Mouse (Mus musculus): ENCODE measurements around the gene Srd5a1. TPM values are rescaled to one million over a fixed set of nuclear protein-coding genes. Genes with fewer than 3 reads are reported as not detected.

The Srd5a1 gene
- polyA plus RNA-seq (2015; fragmentation: Nextera tagmentation; extraction: Ambion mirVana), result 25.6 and 27.5 TPM in 2 replicates

DNA sequence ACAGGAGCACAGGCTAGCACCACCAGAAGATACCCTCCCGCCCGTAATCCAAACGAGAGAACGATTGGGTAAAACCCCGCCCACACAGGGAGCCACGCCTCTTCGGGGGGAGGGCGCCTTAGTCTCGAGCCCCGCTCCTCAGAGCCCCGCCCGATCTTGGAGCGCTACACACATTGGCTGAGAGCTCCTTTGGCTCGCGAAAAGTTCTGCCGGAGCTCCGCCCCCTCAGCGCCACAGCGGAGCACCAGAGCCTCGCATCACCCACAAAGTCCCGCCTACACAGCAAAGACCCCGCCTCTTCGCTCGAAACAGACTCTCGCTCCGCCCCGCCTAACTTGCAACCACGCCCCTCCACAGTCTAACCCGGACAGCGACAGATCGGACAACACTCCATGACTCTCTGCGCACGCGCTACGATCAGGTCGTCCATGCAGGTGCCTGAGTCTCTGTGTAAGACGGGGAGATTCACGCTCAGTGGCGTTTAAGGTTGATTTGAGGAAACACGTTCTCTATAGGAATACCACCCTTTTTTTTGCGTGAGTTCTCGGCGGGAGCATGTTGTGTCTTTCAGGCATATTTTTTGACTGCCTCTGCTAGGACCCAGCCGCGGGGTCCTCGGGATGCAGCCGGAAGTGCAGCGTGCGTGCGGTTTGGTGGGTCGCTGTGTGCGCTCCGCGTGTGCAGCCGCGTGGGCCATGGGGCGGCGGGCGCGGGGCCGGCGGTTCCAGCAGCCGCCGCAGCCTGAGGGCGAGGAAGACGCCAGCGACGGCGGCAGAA is at the start of gene Srd5a1:
Gene Srd5a1 (minus strand): TSS at position 45 of the 777 bp plus-strand sequence.
- Histone ChIP-seq H3K9me3 (ENCODE audit: control insufficient read depth, low read length) (no peaks in the 10 kb centered on the region), H3K4me3 (replicated peaks; ENCODE audit: low read length) (peak within 1 kb of the TSS; percentile 91), H3K9ac (replicated peaks; ENCODE audit: low read depth, low read length) (peak within 1 kb of the TSS; percentile 79), H3K4me2 (ENCODE audit: low read length) (peak within 1 kb of the TSS; percentile 100), H3K36me3 (ENCODE audit: control insufficient read depth, insufficient read depth) (peaks cover 21% of the 10 kb centered on the region), H3K27me3 (replicated peaks; ENCODE audit: control insufficient read depth, insufficient read depth, low read length) (no peaks in the 10 kb centered on the region), H3K4me1 (replicated peaks; ENCODE audit: control insufficient read depth, insufficient read depth, low read length) (peaks cover 17% of the 10 kb centered on the region), H3K27ac (ENCODE audit: low read length) (peak within 1 kb of the TSS; percentile 77)
- peak; percentile 98 for ATAC-seq
- under 1% methylated on average over 69 of the region's 69 CpGs for WGBS

DNA sequence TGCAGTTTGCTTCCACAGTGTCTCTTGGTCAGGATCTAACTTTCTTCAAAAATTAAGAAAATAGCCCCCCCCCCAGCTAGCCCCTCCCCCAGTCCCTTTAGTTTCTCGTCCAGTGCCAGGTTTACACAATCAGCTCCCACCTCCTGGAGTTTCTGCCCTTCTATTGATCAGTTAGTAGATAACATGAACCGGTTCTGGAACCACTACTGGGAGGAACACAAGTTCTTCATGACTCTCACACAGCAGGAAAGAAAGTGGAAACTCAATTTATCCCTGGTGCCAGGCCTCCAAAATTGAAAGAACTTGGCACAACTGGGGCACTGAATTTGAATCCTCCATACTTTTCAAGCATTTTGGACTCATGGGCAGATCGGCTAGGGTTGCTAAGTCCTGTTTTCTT is 43.3 kb upstream of the Srd5a1 start:
- Histone ChIP-seq H3K27ac (ENCODE audit: low read length) (no peak overlapping the region), H3K9ac (replicated peaks; ENCODE audit: low read depth, low read length) (no peak overlapping the region), H3K4me3 (replicated peaks; ENCODE audit: low read length) (no peak overlapping the region), H3K4me1 (replicated peaks; ENCODE audit: control insufficient read depth, insufficient read depth, low read length) (no peaks in the 10 kb centered on the region), H3K4me2 (ENCODE audit: low read length) (no peak overlapping the region), H3K9me3 (ENCODE audit: control insufficient read depth, low read length) (no peaks in the 10 kb centered on the region), H3K36me3 (ENCODE audit: control insufficient read depth, insufficient read depth) (no peaks in the 10 kb centered on the region), H3K27me3 (replicated peaks; ENCODE audit: control insufficient read depth, insufficient read depth, low read length) (no peaks in the 10 kb centered on the region)
- no peak for ATAC-seq
- 76% methylated on average over 3 of the region's 3 CpGs for WGBS

GRCm38 (mm10) chr13:69646481-69646880 is 35.2 kb upstream of the Srd5a1 start:
- H3K4me2 ChIP-seq (ENCODE audit: low read length), result no peak overlapping the region
- H3K4me3 ChIP-seq (replicated peaks; ENCODE audit: low read length), result no peak overlapping the region
- H3K36me3 ChIP-seq (ENCODE audit: control insufficient read depth, insufficient read depth), result no peaks in the 10 kb centered on the region
- no peak for ATAC-seq
- H3K27me3 ChIP-seq (replicated peaks; ENCODE audit: control insufficient read depth, insufficient read depth, low read length), result no peaks in the 10 kb centered on the region
- 82% methylated on average over 9 of the region's 9 CpGs for WGBS
- no peaks in the 10 kb centered on the region for H3K4me1 ChIP-seq (replicated peaks; ENCODE audit: control insufficient read depth, insufficient read depth, low read length)
- H3K9me3 ChIP-seq (ENCODE audit: control insufficient read depth, low read length), result no peaks in the 10 kb centered on the region
- no peak overlapping the region for H3K27ac ChIP-seq (ENCODE audit: low read length)
- no peak overlapping the region for H3K9ac ChIP-seq (replicated peaks; ENCODE audit: low read depth, low read length)

- H3K4me1 ChIP-seq (replicated peaks; ENCODE audit: control insufficient read depth, insufficient read depth, low read length), result no peaks in the 10 kb centered on the region
- H3K36me3 ChIP-seq (ENCODE audit: control insufficient read depth, insufficient read depth), result no peaks in the 10 kb centered on the region
- no peak overlapping the region for H3K27ac ChIP-seq (ENCODE audit: low read length)
- no peak overlapping the region for H3K4me3 ChIP-seq (replicated peaks; ENCODE audit: low read length)
- no peaks in the 10 kb centered on the region for H3K9me3 ChIP-seq (ENCODE audit: control insufficient read depth, low read length)
- no peaks in the 10 kb centered on the region for H3K27me3 ChIP-seq (replicated peaks; ENCODE audit: control insufficient read depth, insufficient read depth, low read length)
- no peak overlapping the region for H3K9ac ChIP-seq (replicated peaks; ENCODE audit: low read depth, low read length)
- 73% methylated on average over 13 of the region's 13 CpGs for WGBS
- ATAC-seq, result no peak
- H3K4me2 ChIP-seq (ENCODE audit: low read length), result no peak overlapping the region
Observed at GRCm38 (mm10) chr13:69645694-69646423, 34.6 kb upstream of the Srd5a1 start.

- no peak overlapping the region for H3K9ac ChIP-seq (replicated peaks; ENCODE audit: low read depth, low read length)
- no peak for ATAC-seq
- no peak overlapping the region for H3K4me2 ChIP-seq (ENCODE audit: low read length)
- H3K27ac ChIP-seq (ENCODE audit: low read length), result no peak overlapping the region
- no peaks in the 10 kb centered on the region for H3K36me3 ChIP-seq (ENCODE audit: control insufficient read depth, insufficient read depth)
- H3K27me3 ChIP-seq (replicated peaks; ENCODE audit: control insufficient read depth, insufficient read depth, low read length), result no peaks in the 10 kb centered on the region
- 83% methylated on average over 13 of the region's 13 CpGs for WGBS
- no peak overlapping the region for H3K4me3 ChIP-seq (replicated peaks; ENCODE audit: low read length)
- H3K9me3 ChIP-seq (ENCODE audit: control insufficient read depth, low read length), result no peaks in the 10 kb centered on the region
- H3K4me1 ChIP-seq (replicated peaks; ENCODE audit: control insufficient read depth, insufficient read depth, low read length), result no peaks in the 10 kb centered on the region
Observed at GRCm38 (mm10) chr13:69644427-69645166, 33.4 kb upstream of the Srd5a1 start.

DNA sequence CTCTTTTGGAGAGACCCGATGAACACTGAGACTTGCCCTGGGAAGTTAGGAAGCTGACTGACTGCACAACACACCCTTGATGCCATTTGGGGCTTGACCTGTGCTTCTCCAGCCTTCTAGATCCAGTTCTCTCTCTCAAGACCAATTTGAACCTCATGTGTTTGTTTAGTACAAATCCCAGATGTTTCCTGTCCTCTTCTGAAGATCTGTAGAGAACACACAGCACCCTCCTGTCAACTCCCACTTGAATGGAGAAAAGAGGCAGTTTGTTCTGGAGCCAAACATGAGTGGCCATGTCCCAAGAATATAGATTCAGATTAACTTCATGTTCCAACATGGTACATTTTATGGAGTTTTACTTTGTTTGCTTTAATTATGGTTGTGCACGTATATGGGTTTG is 32.7 kb upstream of the Srd5a1 start:
- Histone ChIP-seq H3K27ac (ENCODE audit: low read length) (no peak overlapping the region), H3K4me3 (replicated peaks; ENCODE audit: low read length) (no peak overlapping the region), H3K4me2 (ENCODE audit: low read length) (no peak overlapping the region), H3K4me1 (replicated peaks; ENCODE audit: control insufficient read depth, insufficient read depth, low read length) (no peaks in the 10 kb centered on the region), H3K36me3 (ENCODE audit: control insufficient read depth, insufficient read depth) (no peaks in the 10 kb centered on the region), H3K9me3 (ENCODE audit: control insufficient read depth, low read length) (no peaks in the 10 kb centered on the region), H3K27me3 (replicated peaks; ENCODE audit: control insufficient read depth, insufficient read depth, low read length) (no peaks in the 10 kb centered on the region), H3K9ac (replicated peaks; ENCODE audit: low read depth, low read length) (no peak overlapping the region)
- ATAC-seq, result no peak
- 89% methylated on average over 2 of the region's 2 CpGs for WGBS

DNA sequence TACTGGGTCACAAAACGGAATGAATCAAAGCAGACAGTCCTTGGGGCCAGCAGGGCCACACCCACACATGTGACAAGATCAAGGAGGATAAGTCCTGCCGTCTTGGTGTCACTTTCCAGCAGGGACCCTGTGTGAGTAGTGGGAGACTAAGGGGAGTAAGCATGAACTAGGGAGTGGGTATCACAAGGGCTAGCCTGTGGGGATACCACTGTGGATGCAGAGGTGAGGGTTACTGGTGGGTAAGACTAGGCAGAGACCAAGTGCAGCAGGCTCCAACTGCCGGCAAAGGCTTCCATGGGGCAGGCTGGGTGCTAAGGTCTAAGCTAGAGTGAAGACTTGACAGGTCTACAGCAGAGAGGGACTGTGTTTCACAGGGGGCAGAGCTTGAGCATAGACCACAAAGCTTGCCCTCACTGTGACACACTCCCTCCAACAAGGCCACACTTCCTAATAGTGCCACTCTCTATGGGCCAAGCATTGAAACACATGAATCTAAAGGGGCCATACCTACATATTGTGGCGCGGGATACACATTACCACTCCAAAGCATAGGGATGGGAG is 31.5 kb upstream of the Srd5a1 start:
- Histone ChIP-seq H3K9ac (replicated peaks; ENCODE audit: low read depth, low read length) (no peak overlapping the region), H3K9me3 (ENCODE audit: control insufficient read depth, low read length) (no peaks in the 10 kb centered on the region), H3K4me3 (replicated peaks; ENCODE audit: low read length) (no peak overlapping the region), H3K27me3 (replicated peaks; ENCODE audit: control insufficient read depth, insufficient read depth, low read length) (no peaks in the 10 kb centered on the region), H3K27ac (ENCODE audit: low read length) (no peak overlapping the region), H3K36me3 (ENCODE audit: control insufficient read depth, insufficient read depth) (no peaks in the 10 kb centered on the region), H3K4me2 (ENCODE audit: low read length) (no peak overlapping the region), H3K4me1 (replicated peaks; ENCODE audit: control insufficient read depth, insufficient read depth, low read length) (no peaks in the 10 kb centered on the region)
- ATAC-seq, result no peak
- 81% methylated on average over 5 of the region's 5 CpGs for WGBS

- H3K36me3 ChIP-seq (ENCODE audit: control insufficient read depth, insufficient read depth), result no peaks in the 10 kb centered on the region
Observed at GRCm38 (mm10) chr13:69641017-69641416, 29.8 kb upstream of the Srd5a1 start.

DNA sequence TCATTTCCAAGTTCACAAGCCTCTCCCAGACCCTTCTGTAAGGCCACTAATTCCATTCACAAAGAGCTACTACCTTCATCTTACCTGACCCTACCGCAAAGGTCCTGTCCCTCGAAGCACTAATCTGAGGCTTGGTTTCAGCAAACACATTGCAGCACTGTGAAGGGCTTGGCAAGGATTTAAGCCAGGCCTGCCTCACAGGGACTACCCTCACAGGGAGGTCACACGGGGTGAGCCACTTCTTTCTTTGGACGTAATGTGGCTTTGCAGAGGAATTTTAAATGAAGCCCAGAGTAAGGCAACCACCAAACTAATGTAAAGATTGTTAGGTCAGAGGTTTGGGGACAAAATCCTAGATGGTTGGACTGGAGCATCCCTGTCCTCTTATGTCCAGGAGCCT is 29.3 kb upstream of the Srd5a1 start:
- H3K9me3 ChIP-seq (ENCODE audit: control insufficient read depth, low read length), result no peaks in the 10 kb centered on the region
- no peak overlapping the region for H3K4me3 ChIP-seq (replicated peaks; ENCODE audit: low read length)
- 83% methylated on average over 4 of the region's 4 CpGs for WGBS
- no peaks in the 10 kb centered on the region for H3K27me3 ChIP-seq (replicated peaks; ENCODE audit: control insufficient read depth, insufficient read depth, low read length)
- no peaks in the 10 kb centered on the region for H3K4me1 ChIP-seq (replicated peaks; ENCODE audit: control insufficient read depth, insufficient read depth, low read length)
- H3K9ac ChIP-seq (replicated peaks; ENCODE audit: low read depth, low read length), result no peak overlapping the region
- no peak overlapping the region for H3K27ac ChIP-seq (ENCODE audit: low read length)
- no peak for ATAC-seq
- peaks cover 3% of the 10 kb centered on the region for H3K36me3 ChIP-seq (ENCODE audit: control insufficient read depth, insufficient read depth)
- H3K4me2 ChIP-seq (ENCODE audit: low read length), result no peak overlapping the region

More at GRCm38 (mm10) chr13:69641017-69641416, 29.8 kb upstream of the Srd5a1 start:
- no peaks in the 10 kb centered on the region for H3K27me3 ChIP-seq (replicated peaks; ENCODE audit: control insufficient read depth, insufficient read depth, low read length)
- H3K9me3 ChIP-seq (ENCODE audit: control insufficient read depth, low read length), result no peaks in the 10 kb centered on the region
- H3K9ac ChIP-seq (replicated peaks; ENCODE audit: low read depth, low read length), result no peak overlapping the region
- WGBS, result 83% methylated on average over 3 of the region's 3 CpGs
- no peaks in the 10 kb centered on the region for H3K4me1 ChIP-seq (replicated peaks; ENCODE audit: control insufficient read depth, insufficient read depth, low read length)
- H3K27ac ChIP-seq (ENCODE audit: low read length), result no peak overlapping the region
- no peak for ATAC-seq
- no peak overlapping the region for H3K4me2 ChIP-seq (ENCODE audit: low read length)
- no peak overlapping the region for H3K4me3 ChIP-seq (replicated peaks; ENCODE audit: low read length)
